Comparison of ENCODE assay signal across 8 mouse cellular contexts in genomic region chr2:14074221-14074901, GRCm38 (mm10). TPM values are rescaled to one million over a fixed set of nuclear protein-coding genes. Genes with fewer than 3 reads are reported as not detected.
DNase-seq lines count a peak whose midpoint lies in the region; ATAC-seq and TF ChIP-seq lines count a peak whose summit lies in the region.

No protein-coding gene starts in this region.

- peak overlapping the region; percentile 54 for H3K4me2 ChIP-seq in embryonic facial prominence, embryonic 12.5 days (replicated peaks)
- peak overlapping the region; percentile 82 for H3K4me2 ChIP-seq in intestine, postnatal 0 days (replicated peaks; ENCODE audit: low read depth)
- H3K4me2 ChIP-seq in midbrain, embryonic 16.5 days (ENCODE audit: low read length), result peak overlapping the region; percentile 60

- no peaks in the 10 kb centered on the region for H3K27me3 ChIP-seq in spleen, adult 2 months (ENCODE audit: control insufficient read depth, insufficient read depth, low read length)
- H3K27me3 ChIP-seq in embryonic facial prominence, embryonic 12.5 days, result no peaks in the 10 kb centered on the region
- no peaks in the 10 kb centered on the region for H3K27me3 ChIP-seq in intestine, postnatal 0 days (replicated peaks; ENCODE audit: control insufficient read depth, insufficient read depth, low read length)
- no peaks in the 10 kb centered on the region for H3K27me3 ChIP-seq in midbrain, embryonic 16.5 days (ENCODE audit: control insufficient read depth, insufficient read depth, low read depth, low read length)

- peak overlapping the region; percentile 89 for H3K4me3 ChIP-seq in spleen, adult 2 months (ENCODE audit: extremely low read depth, insufficient read depth, insufficient read length)
- H3K4me3 ChIP-seq in embryonic facial prominence, embryonic 12.5 days, result peak overlapping the region; percentile 83
- peak overlapping the region; percentile 92 for H3K4me3 ChIP-seq in intestine, postnatal 0 days (ENCODE audit: low read depth, low read length)
- H3K4me3 ChIP-seq in midbrain, embryonic 16.5 days (ENCODE audit: low read depth, low read length), result peak overlapping the region; percentile 92

- no peak; the same call in 1 of the 2 replicates for ATAC-seq in embryonic facial prominence, embryonic 12.5 days (ENCODE audit: insufficient number of reproducible peaks, insufficient read depth, low FRiP score, low TSS enrichment)
- no peak for ATAC-seq in intestine, postnatal 0 days
- no peak; the same call in 1 of the 2 replicates for ATAC-seq in midbrain, embryonic 16.5 days

- H3K9me3 ChIP-seq in embryonic facial prominence, embryonic 12.5 days, result no peaks in the 10 kb centered on the region
- no peaks in the 10 kb centered on the region for H3K9me3 ChIP-seq in intestine, postnatal 0 days (ENCODE audit: control insufficient read depth)
- no peaks in the 10 kb centered on the region for H3K9me3 ChIP-seq in midbrain, embryonic 16.5 days (replicated peaks; ENCODE audit: control insufficient read depth, low read length, poor library complexity, severe bottlenecking)

- peak overlapping the region; percentile 98 for H3K27ac ChIP-seq in spleen, adult 2 months (ENCODE audit: insufficient read depth, low read length)
- H3K27ac ChIP-seq in embryonic facial prominence, embryonic 12.5 days, result peak overlapping the region; percentile 92
- H3K27ac ChIP-seq in intestine, postnatal 0 days (ENCODE audit: low read depth, low read length), result peak overlapping the region; percentile 97
- peak overlapping the region; percentile 97 for H3K27ac ChIP-seq in midbrain, embryonic 16.5 days (ENCODE audit: low read length)

- TF ChIP-seq CTCF in spleen, adult 2 months (IDR thresholded peaks at IDR 0.05; ENCODE audit: extremely low read depth, insufficient read depth, insufficient read length, insufficient replicate concordance), result no peak
- no peak; the same call in 1 of the 2 replicates for TF ChIP-seq CTCF in intestine, postnatal 0 days (IDR thresholded peaks at IDR 0.05; ENCODE audit: low read depth)

- WGBS in spleen, adult 2 months, result 1% methylated on average over 38 of the region's 38 CpGs
- WGBS in embryonic facial prominence, embryonic 12.5 days, result under 1% methylated on average over 38 of the region's 38 CpGs
- under 1% methylated on average over 38 of the region's 38 CpGs for WGBS in intestine, postnatal 0 days
- WGBS in midbrain, embryonic 16.5 days, result under 1% methylated on average over 34 of the region's 38 CpGs

- H3K36me3 ChIP-seq in spleen, adult 2 months (ENCODE audit: control insufficient read depth, insufficient read depth, low read length), result no peaks in the 10 kb centered on the region
- no peaks in the 10 kb centered on the region for H3K36me3 ChIP-seq in embryonic facial prominence, embryonic 12.5 days
- H3K36me3 ChIP-seq in intestine, postnatal 0 days (ENCODE audit: control insufficient read depth, insufficient read depth), result no peaks in the 10 kb centered on the region
- H3K36me3 ChIP-seq in midbrain, embryonic 16.5 days (ENCODE audit: control insufficient read depth, insufficient read depth, low read length), result no peaks in the 10 kb centered on the region

- peak overlapping the region; percentile 89 for H3K9ac ChIP-seq in embryonic facial prominence, embryonic 12.5 days
- peak overlapping the region; percentile 91 for H3K9ac ChIP-seq in intestine, postnatal 0 days (ENCODE audit: low read depth, low read length)
- H3K9ac ChIP-seq in midbrain, embryonic 16.5 days (ENCODE audit: low read depth, low read length), result peak overlapping the region; percentile 94

- H3K4me1 ChIP-seq in spleen, adult 2 months (ENCODE audit: control insufficient read depth, insufficient read depth, insufficient read length), result peaks cover 2% of the 10 kb centered on the region
- peaks cover 13% of the 10 kb centered on the region for H3K4me1 ChIP-seq in embryonic facial prominence, embryonic 12.5 days
- no peaks in the 10 kb centered on the region for H3K4me1 ChIP-seq in intestine, postnatal 0 days (replicated peaks; ENCODE audit: control insufficient read depth, insufficient read depth, low read length)
- peaks cover 22% of the 10 kb centered on the region for H3K4me1 ChIP-seq in midbrain, embryonic 16.5 days (ENCODE audit: control insufficient read depth, insufficient read depth, low read length)

- no peak for DNase-seq in spleen, adult 2 months (ENCODE audit: low read depth in 1 of 2, low spot score in 2 of 2)
- DNase-seq in spleen, postnatal 4 days (ENCODE audit: low spot score in 2 of 2), result no peak
- no peak for DNase-seq in adrenal gland, adult (ENCODE audit: inconsistent age in 2 of 2, low spot score in 1 of 2)
- DNase-seq in kidney, postnatal 10 days, result no peak
- no peak for DNase-seq in gastrocnemius, postnatal 10 days

- no peak for TF ChIP-seq POLR2A in spleen, adult 2 months (IDR thresholded peaks at IDR 0.05; ENCODE audit: low read depth, low read length)

RNA-seq across cellular contexts. Expression of gene Stam, which starts 0.5 kb away (rescaled TPM):
- 6.5 and 7.2 TPM in 2 replicates for polyA plus RNA-seq in spleen, adult 2 months (2012; rRNA removed)
- polyA plus RNA-seq in embryonic facial prominence, embryonic 12.5 days (2016; fragmentation: Nextera tagmentation; extraction: Ambion mirVana), result 77.4 and 78.7 TPM in 2 replicates
- 21.2 and 21.8 TPM in 2 replicates for polyA plus RNA-seq in intestine, postnatal 0 days (2015; fragmentation: Nextera tagmentation; extraction: Ambion mirVana)
- 141 and 147 TPM in 2 replicates for polyA plus RNA-seq in midbrain, embryonic 16.5 days (2015; fragmentation: Nextera tagmentation; extraction: Ambion mirVana)
- 10 to 100 TPM; 35.9 to 45.9 TPM for total RNA-seq in gastrocnemius, postnatal 10 days (2021)

RNA-seq across cellular contexts. Expression of gene Hacd1, which starts 18.4 kb away (rescaled TPM):
- polyA plus RNA-seq in spleen, adult 2 months (2012; rRNA removed), result 4.7 and 13.6 TPM in 2 replicates
- polyA plus RNA-seq in embryonic facial prominence, embryonic 12.5 days (2016; fragmentation: Nextera tagmentation; extraction: Ambion mirVana), result 48.4 and 50.3 TPM in 2 replicates
- polyA plus RNA-seq in intestine, postnatal 0 days (2015; fragmentation: Nextera tagmentation; extraction: Ambion mirVana), result 83.3 and 85.7 TPM in 2 replicates
- 74.7 and 81.8 TPM in 2 replicates for polyA plus RNA-seq in midbrain, embryonic 16.5 days (2015; fragmentation: Nextera tagmentation; extraction: Ambion mirVana)
- 100 to 1,000 TPM; 327 to 343 TPM for total RNA-seq in gastrocnemius, postnatal 10 days (2021)
